Mouse (Mus musculus) myocyte (in vitro differentiated cells): ENCODE measurements around the gene Pard3b. TPM values are rescaled to one million over a fixed set of nuclear protein-coding genes. Genes with fewer than 3 reads are reported as not detected.

Experiments used
- H3K27me3 ChIP-seq: one replicate; pipeline ENCODE4 v1.6.1; 2011; ENCODE audit not compliant: control insufficient read depth, insufficient read depth, insufficient read length
- H3K36me3 ChIP-seq: one replicate; pipeline ENCODE4 v1.6.1; 2011; ENCODE audit not compliant: control insufficient read depth, insufficient read depth
- H3K4me2 ChIP-seq: one replicate; pipeline ENCODE4 v1.6.1; 2011; ENCODE audit warnings: low read depth, control low read depth
- H3K4me3 ChIP-seq: one replicate; pipeline ENCODE4 v1.5.1; 2011; ENCODE audit warnings: mild to moderate bottlenecking, control low read depth, moderate library complexity
- H3K79me2 ChIP-seq: one replicate; pipeline ENCODE4 v1.6.1; 2011; ENCODE audit not compliant: control insufficient read depth, insufficient read depth
- H3ac ChIP-seq: one replicate; pipeline ENCODE4 v1.6.1; 2011; ENCODE audit not compliant: control insufficient read depth, insufficient read length
- CEBPB ChIP-seq: IDR thresholded peaks from 2 replicates; pipeline ENCODE4 v1.6.1; 2011; ENCODE audit warnings: mild to moderate bottlenecking, moderate library complexity; ENCODE audit not compliant: poor library complexity, insufficient read depth, severe bottlenecking
- E2F4 ChIP-seq: IDR thresholded peaks from one replicate; pipeline ENCODE4 v1.6.1; 2011; ENCODE audit warnings: mild to moderate bottlenecking, control low read depth, moderate library complexity; ENCODE audit not compliant: insufficient read depth
- MAX ChIP-seq: IDR thresholded peaks from one replicate; pipeline ENCODE4 v1.6.1; 2011; ENCODE audit warnings: low read depth, mild to moderate bottlenecking, control low read depth
- MYOD1 ChIP-seq, 3 experiments: IDR thresholded peaks; one replicate each; pipeline ENCODE4 v1.6.1; 2011; ENCODE audit warnings: control low read depth in 2 of 3, low read depth in 2 of 3, mild to moderate bottlenecking in 2 of 3, moderate library complexity in 1 of 3; ENCODE audit not compliant: insufficient read length in 2 of 3, control insufficient read depth in 1 of 3
- MYOG ChIP-seq, 3 experiments: IDR thresholded peaks; one replicate each; pipeline ENCODE4 v1.6.1; 2011; ENCODE audit warnings: control low read depth in 2 of 3, low read depth in 2 of 3, mild to moderate bottlenecking in 2 of 3; ENCODE audit not compliant: insufficient read length in 2 of 3, control insufficient read depth in 1 of 3, insufficient read depth in 1 of 3
- POLR2A ChIP-seq: IDR thresholded peaks from one replicate; pipeline ENCODE4 v1.6.1; 2011; ENCODE audit warnings: low read depth, mild to moderate bottlenecking, control low read depth, moderate library complexity; ENCODE audit not compliant: insufficient read length
- POLR2AphosphoS2 ChIP-seq: IDR thresholded peaks from one replicate; pipeline ENCODE4 v1.6.1; 2011; ENCODE audit warnings: low read depth, control low read depth; ENCODE audit not compliant: insufficient read length
- REST ChIP-seq: IDR thresholded peaks from one replicate; pipeline ENCODE4 v1.6.1; 2011; ENCODE audit warnings: mild to moderate bottlenecking, control low read depth, moderate library complexity; ENCODE audit not compliant: insufficient read depth, insufficient read length
- SRF ChIP-seq: IDR thresholded peaks from one replicate; pipeline ENCODE4 v1.6.1; 2011; ENCODE audit warnings: low read depth; ENCODE audit not compliant: control insufficient read depth, insufficient read length
- TCF12 ChIP-seq: IDR thresholded peaks from one replicate; pipeline ENCODE4 v1.6.1; 2011; ENCODE audit warnings: mild to moderate bottlenecking, control low read depth; ENCODE audit not compliant: poor library complexity, insufficient read depth, severe bottlenecking
- TCF3 ChIP-seq: IDR thresholded peaks from one replicate; pipeline ENCODE4 v1.6.1; 2011; ENCODE audit warnings: low read depth, control low read depth; ENCODE audit not compliant: insufficient read length
- USF1 ChIP-seq: IDR thresholded peaks from one replicate; pipeline ENCODE4 v1.6.1; 2011; ENCODE audit warnings: low read depth, mild to moderate bottlenecking, control low read depth, moderate library complexity
- polyA plus RNA-seq: library from polyadenylated mRNA; unstranded; fragments of >200 nt; fragmentation: generic; extraction: Trizol; gene quantifications from one replicate; pipeline ENCODE4 v1.2.1, GENCODE M21; 2012; ENCODE audit warnings: missing spikeins

Pard3b gene
- polyA plus RNA-seq, 1 experiment, result 0.17 TPM

GRCm38 (mm10) chr1:62433891-62434290 lies 795.3 kb downstream of the Pard3b start:
- Histone ChIP-seq H3K4me2 (no peak overlapping the region), H3K4me3 (no peak overlapping the region), H3K79me2 (no peaks in the 10 kb centered on the region)

GRCm38 (mm10) chr1:62435844-62436243 lies 797.2 kb downstream of the Pard3b start:
- no peak overlapping the region for H3ac ChIP-seq
- no peak overlapping the region for H3K4me2 ChIP-seq
- H3K36me3 ChIP-seq, result no peaks in the 10 kb centered on the region
- no peaks in the 10 kb centered on the region for H3K79me2 ChIP-seq
- H3K27me3 ChIP-seq, result no peaks in the 10 kb centered on the region
- TF ChIP-seq MYOG (IDR thresholded peaks at IDR 0.05; ENCODE audit: control insufficient read depth in 1 of 3, insufficient read depth in 1 of 3, insufficient read length in 2 of 3, low read depth in 2 of 3), result no peak
- TF ChIP-seq USF1, result no peak
- TF ChIP-seq MAX, result no peak
- no peak for TF ChIP-seq E2F4
- no peak for TF ChIP-seq TCF12
- TF ChIP-seq POLR2A, result no peak
- no peak for TF ChIP-seq TCF3
- no peak for TF ChIP-seq SRF
- TF ChIP-seq CEBPB, result no peak
- TF ChIP-seq POLR2AphosphoS2, result no peak
- no peak for TF ChIP-seq REST
- TF ChIP-seq MYOD1 (IDR thresholded peaks at IDR 0.05; ENCODE audit: control insufficient read depth in 1 of 3, insufficient read length in 2 of 3, low read depth in 2 of 3), result no peak
- H3K4me3 ChIP-seq, result no peak overlapping the region

More at GRCm38 (mm10) chr1:62433891-62434290, 795.3 kb downstream of the Pard3b start:
- Histone ChIP-seq H3ac (no peak overlapping the region), H3K36me3 (no peaks in the 10 kb centered on the region), H3K27me3 (no peaks in the 10 kb centered on the region)
- TF ChIP-seq TCF12 (no peak), MYOD1 (IDR thresholded peaks at IDR 0.05; ENCODE audit: control insufficient read depth in 1 of 3, insufficient read length in 2 of 3, low read depth in 2 of 3) (peak in 1 of 3 experiments; percentile 14), REST (no peak), TCF3 (no peak), SRF (no peak), POLR2A (no peak), MYOG (IDR thresholded peaks at IDR 0.05; ENCODE audit: control insufficient read depth in 1 of 3, insufficient read depth in 1 of 3, insufficient read length in 2 of 3, low read depth in 2 of 3) (no peak)

- Histone ChIP-seq H3K27me3 (no peaks in the 10 kb centered on the region), H3K79me2 (no peaks in the 10 kb centered on the region), H3K36me3 (no peaks in the 10 kb centered on the region), H3K4me2 (no peak overlapping the region), H3K4me3 (no peak overlapping the region), H3ac (no peak overlapping the region)
- TF ChIP-seq MYOD1 (IDR thresholded peaks at IDR 0.05; ENCODE audit: control insufficient read depth in 1 of 3, insufficient read length in 2 of 3, low read depth in 2 of 3) (no peak), SRF (no peak), TCF12 (no peak), CEBPB (no peak), REST (no peak), USF1 (no peak), POLR2A (no peak), POLR2AphosphoS2 (no peak), MAX (no peak), E2F4 (no peak), MYOG (IDR thresholded peaks at IDR 0.05; ENCODE audit: control insufficient read depth in 1 of 3, insufficient read depth in 1 of 3, insufficient read length in 2 of 3, low read depth in 2 of 3) (no peak), TCF3 (no peak)
Measured at GRCm38 (mm10) chr1:62436304-62436703, 797.7 kb downstream of the Pard3b start.

- H3K79me2 ChIP-seq, result no peaks in the 10 kb centered on the region
- peak overlapping the region; percentile 25 for H3K4me2 ChIP-seq
- no peaks in the 10 kb centered on the region for H3K27me3 ChIP-seq
- TF ChIP-seq MYOD1 (IDR thresholded peaks at IDR 0.05; ENCODE audit: control insufficient read depth in 1 of 3, insufficient read length in 2 of 3, low read depth in 2 of 3), result peak in 1 of 3 experiments; percentile 8
- TF ChIP-seq MYOG (IDR thresholded peaks at IDR 0.05; ENCODE audit: control insufficient read depth in 1 of 3, insufficient read depth in 1 of 3, insufficient read length in 2 of 3, low read depth in 2 of 3), result no peak
- H3ac ChIP-seq, result no peak overlapping the region
- H3K4me3 ChIP-seq, result no peak overlapping the region
- H3K36me3 ChIP-seq, result no peaks in the 10 kb centered on the region
Measured at GRCm38 (mm10) chr1:62437493-62437892, 798.9 kb downstream of the Pard3b start.

GRCm38 (mm10) chr1:62444406-62444805 lies 805.8 kb downstream of the Pard3b start:
- TF ChIP-seq POLR2A (no peak), REST (no peak), POLR2AphosphoS2 (no peak), MAX (no peak)
- Histone ChIP-seq H3K4me3 (no peak overlapping the region), H3K4me2 (no peak overlapping the region), H3K36me3 (no peaks in the 10 kb centered on the region), H3ac (no peak overlapping the region), H3K27me3 (no peaks in the 10 kb centered on the region), H3K79me2 (no peaks in the 10 kb centered on the region)
